Mouse (Mus musculus): ENCODE data around the gene Magi2.

Magi2 gene

GRCm38 (mm10) chr5:19972736-19973135, 745.9 kb downstream of the Magi2 start:
- DNase-seq = no peak

GRCm38 (mm10) chr5:19973852-19974251, 747.0 kb downstream of the Magi2 start:
- no peak for DNase-seq

GRCm38 (mm10) chr5:19981518-19981917, 754.7 kb downstream of the Magi2 start:
- no peak for DNase-seq

- DNase-seq = no peak
Observed at GRCm38 (mm10) chr5:19982031-19982430, 755.2 kb downstream of the Magi2 start.

GRCm38 (mm10) chr5:19999486-19999885, 772.6 kb downstream of the Magi2 start:
- no peak for DNase-seq

- DNase-seq = no peak
Observed at GRCm38 (mm10) chr5:19999912-20000311, 773.1 kb downstream of the Magi2 start.

- no peak for DNase-seq
Observed at GRCm38 (mm10) chr5:20006616-20007015, 779.8 kb downstream of the Magi2 start.

- no peak for DNase-seq
Observed at GRCm38 (mm10) chr5:20007246-20007645, 780.4 kb downstream of the Magi2 start.

GRCm38 (mm10) chr5:20010210-20010609, 783.4 kb downstream of the Magi2 start:
- no peak for DNase-seq

- no peak for DNase-seq
Observed at GRCm38 (mm10) chr5:20018063-20018462, 791.2 kb downstream of the Magi2 start.

GRCm38 (mm10) chr5:20046649-20047048, 819.8 kb downstream of the Magi2 start:
- DNase-seq = no peak

- DNase-seq = no peak
Observed at GRCm38 (mm10) chr5:20048386-20048785, 821.5 kb downstream of the Magi2 start.

- DNase-seq = peak; percentile 46 to 70
Observed at GRCm38 (mm10) chr5:20050284-20050683, 823.4 kb downstream of the Magi2 start.

GRCm38 (mm10) chr5:20055000-20055399, 828.2 kb downstream of the Magi2 start:
- DNase-seq = no peak

- DNase-seq = peak; percentile 15 to 16
Observed at GRCm38 (mm10) chr5:20056074-20056842, 829.4 kb downstream of the Magi2 start.

GRCm38 (mm10) chr5:20056856-20057255, 830.0 kb downstream of the Magi2 start:
- no peak for DNase-seq

GRCm38 (mm10) chr5:20062011-20062410, 835.2 kb downstream of the Magi2 start:
- no peak for DNase-seq

- DNase-seq = no peak
Observed at GRCm38 (mm10) chr5:20065081-20065480, 838.2 kb downstream of the Magi2 start.

- DNase-seq = no peak
Observed at GRCm38 (mm10) chr5:20068496-20068895, 841.7 kb downstream of the Magi2 start.

GRCm38 (mm10) chr5:20068921-20069486, 842.2 kb downstream of the Magi2 start:
- DNase-seq = no peak

GRCm38 (mm10) chr5:20074101-20074500, 847.3 kb downstream of the Magi2 start:
- no peak for DNase-seq

GRCm38 (mm10) chr5:20074867-20075266, 848.0 kb downstream of the Magi2 start:
- no peak for DNase-seq

GRCm38 (mm10) chr5:20078931-20079330, 852.1 kb downstream of the Magi2 start:
- DNase-seq = no peak

GRCm38 (mm10) chr5:20080605-20081309, 853.9 kb downstream of the Magi2 start:
- DNase-seq = no peak
